Mouse (Mus musculus) testis, adult 2 months (tissue): ENCODE measurements around the gene Atp6v0a2. TPM values are rescaled to one million over a fixed set of nuclear protein-coding genes. Genes with fewer than 3 reads are reported as not detected.
A peak's percentile ranks its signal among the peaks of the same experiment; 100 is the strongest.

Experiments
- H3K27ac ChIP-seq: fragments of 200-500 bp; 2 replicates; pipeline ENCODE4 v1.5.1; 2012; ENCODE audit warnings: low read depth, low read length; ENCODE audit not compliant: control insufficient read depth, insufficient read depth
- H3K27me3 ChIP-seq: fragments of 200-500 bp; 2 replicates; pipeline ENCODE4 v1.6.1; 2012; ENCODE audit warnings: mild to moderate bottlenecking, low read length, moderate library complexity; ENCODE audit not compliant: control insufficient read depth, insufficient read depth
- H3K36me3 ChIP-seq: fragments of 200-500 bp; 2 replicates; pipeline ENCODE4 v1.6.1; 2012; ENCODE audit warnings: mild to moderate bottlenecking, low read length; ENCODE audit not compliant: control insufficient read depth, insufficient read depth
- H3K4me1 ChIP-seq: fragments of 200-500 bp; 2 replicates; pipeline ENCODE4 v1.6.1; 2012; ENCODE audit warnings: low read length; ENCODE audit not compliant: control insufficient read depth, insufficient read depth
- H3K4me3 ChIP-seq: fragments of 200-500 bp; 2 replicates; pipeline ENCODE4 v1.5.1; 2012; ENCODE audit warnings: low read depth, mild to moderate bottlenecking, low read length, moderate library complexity, mixed read lengths; ENCODE audit not compliant: control insufficient read depth
- CTCF ChIP-seq: fragments of 200-500 bp; IDR thresholded peaks from 2 replicates; pipeline ENCODE4 v1.5.1; 2012; ENCODE audit warnings: low read depth, mild to moderate bottlenecking, inconsistent platforms, low read length, moderate library complexity; ENCODE audit not compliant: control insufficient read depth, insufficient read depth, insufficient replicate concordance
- POLR2A ChIP-seq: fragments of 200-500 bp; IDR thresholded peaks from 2 replicates; pipeline ENCODE4 v1.6.1; 2012; ENCODE audit warnings: low read depth, mild to moderate bottlenecking, inconsistent platforms, low read length, moderate library complexity; ENCODE audit not compliant: control insufficient read depth
- polyA plus RNA-seq: library from polyadenylated mRNA; depleted of rRNA; stranded (reverse); fragments of >200 nt; gene quantifications from 2 replicates; pipeline ENCODE4 v1.2.3, GENCODE M21; 2012

The Atp6v0a2 gene
- polyA plus RNA-seq, 1 experiment, result 13.5 TPM

DNA sequence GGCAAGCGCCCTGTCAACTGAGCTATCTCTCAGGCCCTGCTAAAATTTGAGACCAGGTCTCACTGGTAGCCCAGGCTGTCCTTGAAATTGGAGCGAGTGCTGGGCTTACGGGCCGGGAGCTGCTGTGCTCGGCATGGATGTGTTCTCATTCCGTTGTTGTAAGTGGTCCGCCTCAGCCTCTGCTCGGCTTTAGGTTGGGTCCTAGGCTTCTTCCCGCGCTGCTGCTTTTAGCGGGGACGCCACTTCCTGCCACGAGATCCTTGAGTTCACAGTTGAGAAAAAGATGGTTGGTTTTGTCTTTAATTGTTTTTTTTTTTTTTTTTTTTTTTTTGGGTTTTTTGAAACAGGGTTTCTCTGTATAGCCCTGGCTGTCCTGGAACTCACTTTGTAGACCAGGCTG is 9.5 kb downstream of the Atp6v0a2 start:
- Histone ChIP-seq H3K4me1 (no peaks in the 10 kb centered on the region), H3K4me3 (no peak overlapping the region), H3K36me3 (peaks cover 15% of the 10 kb centered on the region), H3K27ac (no peak overlapping the region), H3K27me3 (no peaks in the 10 kb centered on the region)
- TF ChIP-seq CTCF, result no peak

GRCm38 (mm10) chr5:124713741-124714140 is 85.4 kb downstream of the Atp6v0a2 start:
- Histone ChIP-seq H3K27me3 (no peaks in the 10 kb centered on the region), H3K36me3 (peaks cover 13% of the 10 kb centered on the region), H3K4me3 (no peak overlapping the region), H3K27ac (no peak overlapping the region), H3K4me1 (no peaks in the 10 kb centered on the region)
- TF ChIP-seq CTCF (no peak), POLR2A (no peak)

DNA sequence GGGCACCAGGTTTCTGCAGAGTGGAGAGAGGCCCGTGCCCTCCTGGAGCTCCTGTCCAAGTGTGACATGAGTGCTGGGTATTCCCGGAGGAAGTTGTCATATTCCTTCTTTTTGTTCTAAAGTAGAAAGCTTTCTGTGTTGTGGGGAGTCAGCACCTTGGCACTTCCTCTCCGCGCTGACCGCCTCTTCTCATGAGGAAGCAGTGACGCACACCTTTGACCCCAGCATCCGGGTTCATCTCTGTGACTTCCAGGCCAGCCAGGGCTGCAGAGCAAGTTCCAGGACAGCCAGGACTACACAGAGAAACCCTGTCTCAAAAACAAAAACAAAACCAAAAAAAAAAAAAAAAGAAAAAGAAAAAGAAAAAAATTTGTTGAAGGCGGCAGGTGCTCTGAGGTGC is 86.8 kb downstream of the Atp6v0a2 start:
- Histone ChIP-seq H3K27me3 (no peaks in the 10 kb centered on the region), H3K36me3 (peaks cover 14% of the 10 kb centered on the region), H3K4me3 (no peak overlapping the region), H3K4me1 (no peaks in the 10 kb centered on the region), H3K27ac (no peak overlapping the region)
- no peak for TF ChIP-seq POLR2A
- no peak for TF ChIP-seq CTCF

GRCm38 (mm10) chr5:124717969-124718368 is 89.6 kb downstream of the Atp6v0a2 start:
- no peak overlapping the region for H3K27ac ChIP-seq
- TF ChIP-seq CTCF (no peak), POLR2A (no peak)
- no peaks in the 10 kb centered on the region for H3K4me1 ChIP-seq
- H3K36me3 ChIP-seq, result peaks cover 10% of the 10 kb centered on the region
- H3K4me3 ChIP-seq, result no peak overlapping the region
- H3K27me3 ChIP-seq, result no peaks in the 10 kb centered on the region

GRCm38 (mm10) chr5:124718396-124718795 is 90.0 kb downstream of the Atp6v0a2 start:
- Histone ChIP-seq H3K4me1 (no peaks in the 10 kb centered on the region), H3K27ac (no peak overlapping the region), H3K4me3 (no peak overlapping the region), H3K27me3 (no peaks in the 10 kb centered on the region), H3K36me3 (peaks cover 9% of the 10 kb centered on the region)
- TF ChIP-seq POLR2A (0 out of 2 replicates have a peak, but pooled peaks have one; percentile 9), CTCF (no peak)

DNA sequence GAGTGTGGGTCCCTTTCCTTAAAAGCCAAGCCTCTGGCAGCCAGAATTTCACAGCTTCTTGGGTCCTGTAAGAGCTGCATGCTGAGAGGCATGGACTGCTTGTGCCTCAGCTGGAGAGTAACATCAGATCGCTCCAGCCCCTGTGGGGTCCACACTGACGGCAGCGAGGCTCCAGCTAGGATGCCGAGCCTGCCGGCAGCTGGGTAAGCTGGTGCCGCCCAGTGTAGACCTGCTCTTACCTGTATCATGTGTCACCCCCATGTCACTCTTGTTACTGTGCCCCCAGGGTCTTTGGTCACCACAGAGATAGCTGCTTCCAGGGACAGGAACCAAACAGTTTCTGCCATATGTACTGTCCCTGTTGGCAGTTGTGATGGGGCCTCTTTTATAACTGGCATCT is 94.7 kb downstream of the Atp6v0a2 start:
- peaks cover 7% of the 10 kb centered on the region for H3K36me3 ChIP-seq

GRCm38 (mm10) chr5:124724997-124725396 is 96.6 kb downstream of the Atp6v0a2 start, which contains the start of gene Dnah10:
TSS of gene Dnah10 (plus strand) at chr5:124725085.
- Histone ChIP-seq H3K27me3 (no peaks in the 10 kb centered on the region), H3K36me3 (peaks cover 4% of the 10 kb centered on the region), H3K4me1 (peaks cover 10% of the 10 kb centered on the region), H3K27ac (peak within 1 kb of the TSS; percentile 65), H3K4me3 (peak within 1 kb of the TSS; percentile 89)
- peak; percentile 3; the same call in 1 of the 2 replicates for TF ChIP-seq CTCF
- TF ChIP-seq POLR2A, result peak; percentile 74; the same call in 1 of the 2 replicates

More for the DNA sequence above, 94.7 kb downstream of the Atp6v0a2 start:
- Histone ChIP-seq H3K27me3 (no peaks in the 10 kb centered on the region), H3K4me1 (peaks cover 7% of the 10 kb centered on the region), H3K27ac (no peak overlapping the region), H3K4me3 (peak overlapping the region; percentile 30)
- TF ChIP-seq POLR2A (no peak), CTCF (no peak)
